Mouse (Mus musculus) bone marrow macrophage, adult 2 months (primary cell): ENCODE measurements at regions not wholly inside any gene's neighbourhood (a gene's known extent, or its start where the extent isn't known, plus 50 kb on each side); places are given as distances from the start of the nearest gene placed in this dataset.

Experiments used
- CTCF ChIP-seq: IDR thresholded peaks from 2 replicates; pipeline ENCODE4 v1.5.1; 2012; ENCODE audit warnings: low read depth, mild to moderate bottlenecking, low read length, moderate library complexity
- POLR2A ChIP-seq: IDR thresholded peaks from 2 replicates; pipeline ENCODE4 v1.6.1; 2012; ENCODE audit warnings: mild to moderate bottlenecking, low read depth, low read length, borderline replicate concordance

DNA sequence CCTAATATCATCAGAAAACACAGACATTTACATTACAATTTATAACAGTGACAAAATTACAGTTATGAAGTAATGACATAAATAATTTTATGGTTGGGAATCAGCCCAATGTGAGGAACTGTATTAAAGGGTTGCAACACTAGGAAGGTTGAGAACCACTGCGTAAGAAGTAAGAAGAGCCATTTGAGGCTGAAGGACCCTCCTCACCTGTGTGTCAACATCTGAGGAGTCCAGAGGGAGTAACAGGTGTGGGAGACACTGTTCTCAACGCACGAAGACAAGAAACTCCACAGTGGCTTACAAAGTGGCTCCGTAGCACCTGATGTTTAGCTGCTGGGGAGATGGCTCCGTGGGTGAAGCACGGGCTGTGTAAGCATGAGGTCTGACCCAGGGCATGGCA is 88.5 kb upstream of the Ercc6l2 start:
- TF ChIP-seq CTCF = no peak
- TF ChIP-seq POLR2A = no peak
